Mouse (Mus musculus): ENCODE results near the gene Dock8. TPM values are rescaled to one million over a fixed set of nuclear protein-coding genes. Genes with fewer than 3 reads are reported as not detected.

Dock8 gene
- total RNA-seq, 2 experiments from 2014 or later, result 33.5 to 68.5 TPM

DNA sequence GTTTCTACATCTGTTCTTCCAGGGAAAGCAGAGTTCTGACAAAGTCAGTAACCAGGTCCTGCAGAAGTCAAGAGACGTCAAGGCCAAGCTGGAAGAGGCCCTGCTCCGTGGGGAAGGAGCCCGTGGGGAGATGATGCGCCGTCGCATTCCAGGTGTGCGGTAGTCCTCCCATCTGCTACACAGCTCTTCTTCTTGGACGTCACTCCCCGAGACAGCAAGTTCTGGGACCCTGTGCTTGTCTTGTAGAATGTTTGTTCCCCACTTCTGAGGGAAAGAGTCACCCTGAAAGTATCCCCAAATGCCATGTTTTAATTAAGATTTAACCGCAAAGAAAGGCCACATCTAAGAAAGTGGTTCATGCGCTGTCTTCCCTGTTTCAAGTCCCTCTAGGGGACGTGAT is 164.1 kb downstream of the Dock8 start:
- no peak for ATAC-seq (replicated peaks; ENCODE audit: low FRiP score, poor library complexity, severe bottlenecking)

DNA sequence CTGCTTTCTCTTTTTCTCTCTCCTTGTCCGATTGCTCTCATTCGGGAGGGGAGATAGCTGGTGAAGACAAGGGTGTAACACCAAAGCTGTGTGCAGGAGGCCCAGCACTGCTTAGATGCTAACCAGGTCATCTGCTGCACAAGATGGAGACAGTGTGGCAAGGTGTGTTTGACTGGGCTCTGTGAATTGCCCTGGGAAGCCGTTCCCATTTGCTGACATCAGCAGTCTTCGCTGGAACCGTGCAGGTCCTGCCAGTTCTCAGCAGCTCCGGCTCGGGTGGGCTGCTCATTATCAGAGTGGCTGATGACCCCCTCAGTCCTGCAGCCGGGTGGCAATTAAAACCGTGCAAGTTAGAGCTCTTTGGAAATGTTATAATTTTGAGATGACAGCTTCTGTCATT is 167.1 kb downstream of the Dock8 start:
- ATAC-seq (replicated peaks; ENCODE audit: low FRiP score, poor library complexity, severe bottlenecking), result no peak

DNA sequence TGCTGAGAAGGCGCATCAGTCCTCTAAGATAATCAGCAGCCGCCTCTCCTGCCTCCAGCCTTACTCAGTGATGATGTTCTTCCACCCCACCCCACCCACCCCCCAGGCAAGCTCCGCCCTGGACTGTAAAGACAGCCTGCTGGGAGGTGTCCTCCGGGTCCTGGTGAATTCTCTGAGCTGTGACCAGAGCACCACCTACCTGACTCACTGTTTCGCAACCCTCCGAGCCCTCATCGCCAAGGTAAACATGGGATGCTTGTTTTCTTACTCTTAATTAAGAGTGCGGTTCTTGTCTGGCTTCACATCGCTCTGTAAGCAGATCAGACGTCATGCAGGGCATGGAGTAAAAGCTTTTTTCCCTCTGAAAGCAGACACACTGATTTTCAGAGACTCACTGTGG is 172.1 kb downstream of the Dock8 start:
- ATAC-seq (replicated peaks; ENCODE audit: low FRiP score, poor library complexity, severe bottlenecking), result no peak

DNA sequence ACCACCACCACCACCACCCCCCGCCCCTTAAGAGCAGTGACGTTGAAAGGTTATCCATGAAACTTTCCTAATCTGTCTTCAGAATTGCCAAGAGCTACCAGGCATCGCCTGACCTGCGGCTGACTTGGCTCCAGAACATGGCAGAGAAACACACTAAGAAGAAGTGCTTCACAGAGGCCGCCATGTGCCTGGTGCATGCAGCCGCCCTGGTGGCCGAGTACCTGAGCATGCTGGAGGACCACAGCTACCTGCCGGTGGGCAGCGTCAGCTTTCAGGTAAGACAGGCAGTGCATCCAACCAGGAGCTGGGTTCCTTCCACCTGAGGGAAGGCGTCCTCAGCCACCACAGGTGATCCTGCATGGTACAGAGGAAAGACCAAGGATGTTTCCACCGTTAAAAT is 177.4 kb downstream of the Dock8 start:
- no peak for ATAC-seq (replicated peaks; ENCODE audit: low FRiP score, poor library complexity, severe bottlenecking)

DNA sequence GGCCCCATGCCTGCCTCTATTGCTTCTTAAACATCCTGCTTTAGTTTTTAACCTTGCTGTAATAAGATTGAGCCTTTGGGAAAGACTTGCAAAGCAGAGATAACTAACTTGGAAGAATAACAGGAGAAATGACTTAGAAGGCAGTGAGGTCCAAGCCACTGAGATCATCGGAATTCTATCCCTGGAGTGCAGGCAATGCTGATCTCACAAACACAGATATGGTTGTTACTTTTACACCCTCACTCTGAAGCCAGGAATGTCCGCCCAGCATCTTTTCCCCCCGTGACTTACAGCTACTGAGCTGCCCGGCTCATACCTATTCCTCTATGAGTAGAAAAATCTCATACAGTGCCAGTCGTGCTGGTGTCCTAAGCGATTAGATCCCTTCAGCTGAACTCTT is 180.7 kb downstream of the Dock8 start:
- ATAC-seq (replicated peaks; ENCODE audit: low FRiP score, poor library complexity, severe bottlenecking), result no peak

DNA sequence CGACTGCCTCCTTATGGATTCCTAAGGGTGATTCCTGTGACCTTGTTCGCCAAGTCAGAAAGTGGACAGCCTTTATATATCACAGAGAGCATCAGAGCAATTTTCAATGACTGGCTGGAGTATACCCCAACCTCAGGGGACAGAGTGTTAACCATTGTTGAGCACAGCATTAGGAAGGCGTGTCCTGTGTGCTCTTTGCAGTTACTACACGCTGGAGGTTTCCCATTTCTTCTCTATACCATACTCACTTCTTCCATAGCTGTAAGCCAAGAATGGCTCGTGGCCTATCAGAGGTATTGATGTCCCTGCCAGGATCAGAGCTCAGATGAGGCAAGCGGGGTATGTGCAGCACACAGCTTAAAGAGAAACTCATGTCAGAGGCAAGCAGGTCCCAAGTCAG is 181.2 kb downstream of the Dock8 start:
- ATAC-seq (replicated peaks; ENCODE audit: low FRiP score, poor library complexity, severe bottlenecking), result no peak

DNA sequence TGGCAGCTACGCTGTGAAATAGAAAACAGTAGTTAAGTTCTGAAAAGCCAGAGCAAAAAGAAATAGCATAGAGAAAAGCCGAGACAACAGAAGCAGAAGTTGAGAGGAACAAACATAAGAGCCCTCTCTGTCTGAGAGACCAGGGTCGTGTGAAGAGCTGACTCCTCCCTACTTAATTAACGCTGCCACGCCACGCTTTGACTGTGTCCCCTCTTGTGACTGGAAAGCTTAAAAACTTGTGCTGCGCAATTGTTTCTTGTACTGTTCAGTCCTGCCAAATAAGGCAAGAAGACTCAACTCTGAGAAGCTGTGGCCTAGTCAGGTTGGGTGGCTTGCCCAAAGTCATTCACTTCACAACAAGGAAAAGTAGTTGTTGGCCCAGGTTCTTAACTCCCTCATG is 184.7 kb downstream of the Dock8 start:
- ATAC-seq (replicated peaks; ENCODE audit: low FRiP score, poor library complexity, severe bottlenecking), result no peak

DNA sequence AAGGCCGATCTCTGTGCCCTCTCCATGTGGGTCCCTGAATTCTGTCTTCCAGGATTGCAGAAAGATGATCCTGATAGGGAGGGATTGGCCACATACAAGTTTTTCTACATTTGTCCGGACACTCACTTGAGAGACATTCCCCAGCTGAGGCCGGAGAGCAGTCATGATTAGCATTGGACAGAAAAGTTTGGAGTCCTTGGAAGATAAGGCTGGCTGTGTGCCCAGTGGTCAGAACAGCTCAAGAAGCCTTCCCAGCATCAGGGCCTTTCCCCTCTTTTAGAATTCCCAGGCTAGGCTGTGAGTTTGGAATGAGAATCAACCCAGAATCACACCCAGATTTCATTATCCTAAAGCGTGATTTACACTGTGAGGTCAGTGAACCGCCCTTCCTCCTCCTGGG is 187.0 kb downstream of the Dock8 start:
- ATAC-seq (replicated peaks; ENCODE audit: low FRiP score, poor library complexity, severe bottlenecking), result no peak

DNA sequence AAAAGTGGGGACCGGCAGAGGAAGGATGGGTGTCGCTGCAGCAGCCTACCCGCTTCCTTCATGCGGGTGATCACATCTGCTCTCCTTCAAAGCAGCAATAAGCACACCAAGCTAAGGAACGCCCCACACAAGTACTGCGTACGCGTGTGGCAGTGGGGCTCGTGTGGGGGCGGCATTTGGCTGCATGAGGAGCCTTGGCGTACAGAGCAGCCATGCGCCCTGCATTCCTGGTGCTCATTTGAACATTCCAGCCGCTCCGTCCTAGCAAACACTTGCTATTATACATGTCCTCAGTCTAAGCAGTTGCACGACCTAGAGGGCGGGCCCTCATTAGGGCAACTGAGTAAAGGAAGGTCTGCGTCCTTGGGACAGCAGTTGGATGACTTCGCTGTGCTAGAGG is 188.3 kb downstream of the Dock8 start:
- ATAC-seq (replicated peaks; ENCODE audit: low FRiP score, poor library complexity, severe bottlenecking), result no peak

DNA sequence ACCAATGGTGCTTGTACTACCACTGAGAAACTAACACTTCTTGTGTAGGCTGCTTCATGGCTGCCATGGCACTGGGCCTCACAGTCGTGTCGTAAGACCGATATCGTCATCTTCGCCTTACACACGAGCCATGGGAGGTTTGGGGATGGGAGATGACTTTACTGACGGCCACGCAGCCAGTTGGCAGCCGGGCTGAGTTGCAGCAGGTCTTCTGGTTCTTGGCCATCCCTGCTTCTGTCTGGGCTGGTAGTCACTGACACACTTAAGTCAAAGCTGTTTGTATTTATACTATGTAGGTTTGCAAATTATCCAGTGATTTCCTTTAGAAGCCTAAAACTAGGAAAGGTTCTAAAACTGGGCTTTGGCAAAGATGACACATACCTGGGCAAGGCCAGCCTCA is 194.4 kb downstream of the Dock8 start:
- no peak for ATAC-seq (replicated peaks; ENCODE audit: low FRiP score, poor library complexity, severe bottlenecking)

DNA sequence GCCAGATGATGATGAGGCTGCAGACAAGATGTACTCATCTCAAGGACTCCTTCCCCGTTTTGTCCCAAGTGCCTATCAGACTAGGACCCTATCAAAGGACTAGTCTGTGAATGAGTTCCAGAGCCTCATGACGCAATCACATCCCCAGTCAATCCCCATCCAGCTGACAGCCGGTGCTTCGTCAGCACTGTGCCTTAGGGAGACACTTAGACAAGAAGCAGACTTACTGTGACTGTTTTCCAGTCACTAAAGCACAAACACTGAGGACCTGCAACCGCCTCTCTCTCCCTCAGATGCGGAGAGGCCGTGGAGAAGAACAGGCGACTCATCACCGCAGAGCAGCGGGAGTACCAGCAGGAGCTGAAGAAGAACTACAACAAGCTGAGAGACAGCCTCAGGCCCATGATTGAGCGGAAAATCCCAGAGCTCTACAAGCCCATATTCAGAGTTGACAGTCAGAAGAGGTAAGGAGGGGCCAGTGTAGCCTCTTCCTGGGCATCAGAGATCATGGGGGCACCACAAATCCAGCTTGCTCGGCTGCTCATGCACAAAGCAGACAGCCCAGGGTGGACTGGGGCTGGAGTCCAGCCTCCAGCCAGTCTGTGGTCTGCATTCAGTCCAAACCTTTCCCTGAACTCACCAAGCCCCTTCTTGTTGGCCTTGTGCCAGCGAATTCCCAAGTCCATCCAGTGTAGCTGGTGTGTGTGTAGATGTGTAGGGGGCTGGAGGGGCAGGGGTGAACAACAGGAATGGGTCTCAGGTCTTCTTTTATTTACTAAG is 200.9 kb downstream of the Dock8 start:
- ATAC-seq (replicated peaks; ENCODE audit: low FRiP score, poor library complexity, severe bottlenecking), result no peak

DNA sequence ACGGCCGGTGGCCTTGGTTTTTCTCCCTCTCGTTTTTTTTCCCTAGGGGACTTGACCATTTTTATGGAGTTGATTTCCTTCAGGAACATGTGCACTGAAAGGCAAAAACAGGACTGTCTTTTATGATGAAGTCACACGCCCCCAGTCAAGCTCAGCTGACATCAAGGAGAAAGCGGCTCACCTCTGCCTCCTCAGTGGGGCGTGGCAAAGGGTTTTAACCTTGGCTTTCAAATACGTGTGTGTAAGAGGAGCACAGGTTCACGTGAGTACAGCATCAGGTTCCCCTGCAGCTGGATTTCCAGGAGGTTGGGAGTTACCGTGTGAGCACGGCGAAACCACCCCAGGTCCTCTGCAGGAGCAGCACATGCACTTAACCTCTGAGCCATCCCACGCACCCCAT is 203.7 kb downstream of the Dock8 start:
- no peak for ATAC-seq (replicated peaks; ENCODE audit: low FRiP score, poor library complexity, severe bottlenecking)

DNA sequence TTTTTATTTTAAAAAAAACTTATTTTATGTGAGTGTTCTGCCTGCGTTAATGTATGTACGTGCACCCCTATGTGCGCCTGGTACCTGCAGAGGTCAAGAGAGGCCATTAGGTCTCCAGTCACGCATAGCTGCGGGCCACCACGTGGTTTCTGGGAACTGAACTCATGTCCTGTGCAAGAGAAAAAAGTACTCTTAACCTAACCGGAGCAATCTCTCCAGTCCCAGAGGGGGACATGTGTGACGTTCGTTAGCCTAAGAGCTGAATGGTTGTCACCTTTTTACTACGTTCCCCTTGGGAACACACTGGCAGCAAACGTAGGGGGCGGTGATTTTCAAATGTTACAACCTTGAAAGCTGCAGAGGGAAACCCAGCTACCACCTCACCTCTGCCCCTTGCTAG is 207.6 kb downstream of the Dock8 start:
- ATAC-seq (replicated peaks; ENCODE audit: low FRiP score, poor library complexity, severe bottlenecking), result no peak

DNA sequence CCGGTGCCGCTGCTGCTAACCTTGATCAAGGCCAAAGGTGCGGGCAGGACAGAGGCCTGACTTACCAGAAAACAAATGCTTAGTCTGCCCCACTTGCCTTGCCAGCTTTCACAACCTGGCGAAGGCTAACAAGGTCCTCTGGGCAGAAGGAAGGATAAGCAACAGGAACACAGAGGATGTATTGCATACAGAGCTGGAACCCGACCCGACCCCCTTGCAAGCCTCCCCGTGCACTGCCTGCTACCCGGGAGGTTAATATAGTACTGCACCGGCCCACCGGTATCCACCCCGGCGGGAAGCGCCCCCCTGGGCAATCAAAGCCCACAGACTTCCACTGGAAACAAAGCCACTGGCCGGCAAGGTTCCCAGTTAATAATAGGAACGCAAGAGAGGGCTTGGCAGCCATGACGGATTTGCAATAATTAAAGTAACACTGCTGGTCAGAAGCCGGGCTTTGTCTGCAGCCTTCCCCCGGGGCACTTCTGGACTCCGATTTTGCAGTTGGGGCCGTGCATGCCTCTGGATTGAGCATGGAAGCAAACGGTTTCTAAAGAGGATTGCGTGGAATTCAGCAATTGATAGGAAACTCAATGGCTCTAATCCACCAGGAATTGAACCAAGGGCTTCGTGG is 208.5 kb downstream of the Dock8 start:
- ATAC-seq (replicated peaks; ENCODE audit: low FRiP score, poor library complexity, severe bottlenecking), result no peak

DNA sequence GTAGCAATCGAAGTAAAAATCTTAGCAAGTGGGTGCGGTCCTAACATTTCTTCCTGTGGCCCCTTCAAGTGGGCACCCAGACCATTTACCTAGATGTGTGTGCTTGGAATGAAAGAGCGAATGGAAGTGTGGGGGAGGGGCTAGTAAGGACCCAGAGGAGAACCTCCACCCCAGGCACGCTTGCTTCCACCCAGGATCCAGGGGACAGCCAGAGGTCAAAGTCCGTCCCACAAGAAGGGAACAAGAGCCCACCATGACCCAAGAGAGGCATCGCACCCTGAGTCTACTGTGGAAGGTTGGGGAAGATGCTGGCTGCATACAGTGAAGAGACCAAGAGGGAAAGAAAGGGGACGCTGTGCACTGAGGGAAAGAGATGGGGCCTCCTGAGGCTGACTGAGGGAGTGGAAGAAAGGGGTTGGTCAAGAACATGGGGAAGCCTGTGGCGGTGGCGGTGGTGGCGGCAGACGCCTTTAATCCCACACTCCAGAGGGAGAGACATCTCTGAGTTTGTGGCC is 209.3 kb downstream of the Dock8 start:
- no peak for ATAC-seq (replicated peaks; ENCODE audit: low FRiP score, poor library complexity, severe bottlenecking)

DNA sequence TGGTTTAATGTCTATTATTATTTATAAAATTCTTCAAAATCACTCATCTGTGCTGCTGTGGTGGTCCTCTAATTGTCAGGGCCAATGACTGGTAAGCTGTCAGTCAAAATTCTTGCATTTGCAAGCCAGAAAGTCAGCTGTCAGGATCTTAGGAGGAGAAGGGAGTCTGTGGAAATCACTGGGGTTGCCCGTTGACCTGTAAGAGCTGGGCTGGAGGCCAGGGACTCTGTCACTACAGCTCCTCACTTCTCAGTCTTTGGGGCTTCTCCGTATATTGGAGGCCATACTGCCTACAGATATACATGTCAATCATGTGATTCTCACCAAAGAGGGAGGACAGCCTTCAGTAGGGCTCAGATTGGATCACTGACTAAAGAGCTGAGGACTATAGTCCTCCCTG is 221.3 kb downstream of the Dock8 start:
- ATAC-seq (replicated peaks; ENCODE audit: low FRiP score, poor library complexity, severe bottlenecking), result no peak

DNA sequence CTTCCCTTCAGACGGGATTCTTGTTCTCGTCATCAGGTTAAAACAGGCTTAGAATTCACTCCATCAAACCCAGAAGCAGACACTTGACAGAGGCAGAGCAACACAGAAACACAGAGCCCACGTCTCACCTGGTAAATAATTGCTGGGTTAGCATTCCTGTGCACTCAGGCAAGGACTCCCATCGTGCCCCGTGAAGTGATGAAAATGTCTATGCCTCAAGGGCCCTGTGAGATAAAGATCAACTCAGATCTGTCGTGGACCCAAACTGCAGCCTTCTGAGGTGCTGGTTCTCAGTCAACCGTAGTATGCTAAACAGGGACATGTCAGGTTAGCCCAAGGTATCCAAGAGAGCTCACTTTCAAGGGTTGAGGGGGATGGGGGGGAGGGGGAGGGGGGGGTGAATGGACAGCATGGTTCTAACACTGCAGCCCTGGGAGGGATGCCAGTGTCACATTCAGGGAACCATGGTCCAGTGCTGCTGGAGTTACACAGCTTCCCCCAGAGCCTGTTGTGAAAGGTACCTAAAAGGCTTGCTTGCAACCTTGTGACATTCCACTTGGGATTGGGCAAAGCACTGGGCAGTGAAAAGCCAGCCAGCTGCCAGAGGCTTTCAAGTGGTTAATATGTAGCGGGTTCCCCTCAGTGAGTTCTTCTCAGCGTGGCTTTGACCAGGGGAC is 222.8 kb downstream of the Dock8 start:
- no peak for ATAC-seq (replicated peaks; ENCODE audit: low FRiP score, poor library complexity, severe bottlenecking)

DNA sequence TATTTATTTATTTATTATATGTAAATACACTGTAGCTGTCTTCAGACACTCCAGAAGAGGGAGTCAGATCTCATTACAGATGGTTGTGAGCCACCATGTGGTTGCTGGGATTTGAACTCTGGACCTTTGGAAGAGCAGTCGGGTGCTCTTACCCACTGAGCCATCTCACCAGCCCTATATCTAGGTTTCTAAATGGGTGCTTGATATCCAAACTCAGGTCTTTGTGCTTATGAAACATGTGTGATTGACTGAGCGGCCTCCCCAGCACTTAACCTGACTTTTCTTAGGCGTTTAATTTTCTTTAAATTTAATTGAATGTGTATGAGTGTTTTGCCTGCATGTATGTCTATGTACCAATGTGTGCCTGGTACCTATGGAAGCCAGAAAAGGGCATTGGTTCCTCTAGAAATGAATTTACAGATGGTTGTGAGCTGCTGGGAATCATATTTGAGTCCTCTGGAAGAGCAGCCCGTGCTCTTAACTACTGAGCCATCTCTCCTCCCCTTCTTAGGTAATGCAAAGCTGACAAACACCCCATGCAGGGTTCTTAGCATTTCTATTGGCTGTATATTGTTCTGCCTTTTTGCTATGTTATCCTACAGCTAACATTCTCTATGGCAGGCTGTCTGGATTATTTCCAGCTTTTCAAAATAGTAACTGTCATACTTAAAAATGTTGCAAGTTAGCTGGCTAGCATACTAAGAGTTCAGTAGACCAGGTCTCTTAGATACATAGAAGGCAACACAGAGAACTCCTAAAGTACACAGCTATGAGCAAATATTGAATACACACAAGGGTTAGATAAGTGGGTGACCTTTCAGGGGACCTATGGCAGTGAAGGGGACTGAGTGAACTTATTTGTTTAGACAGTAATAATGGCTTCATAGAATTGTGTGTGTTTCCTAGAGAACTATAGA is 231.0 kb downstream of the Dock8 start:
- no peak for ATAC-seq (replicated peaks; ENCODE audit: low FRiP score, poor library complexity, severe bottlenecking)

DNA sequence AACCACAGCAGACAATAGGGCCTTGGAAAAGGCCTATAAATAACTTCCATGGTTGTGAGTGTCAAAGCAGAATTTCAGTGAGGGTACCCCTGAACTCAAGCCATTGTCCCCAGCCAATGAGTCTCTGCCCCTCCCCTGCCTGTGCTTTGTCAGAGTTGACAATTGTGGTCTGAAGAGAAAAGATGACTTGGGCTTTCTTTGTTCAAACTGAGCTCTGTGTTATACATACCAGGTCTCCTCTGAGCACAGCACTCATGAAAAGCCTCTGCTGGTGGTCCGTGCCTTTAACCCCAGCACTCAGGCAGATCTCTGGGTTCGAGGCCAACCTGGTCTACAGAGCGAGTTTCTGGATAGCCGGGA is 231.6 kb downstream of the Dock8 start:
- ATAC-seq (replicated peaks; ENCODE audit: low FRiP score, poor library complexity, severe bottlenecking), result no peak

DNA sequence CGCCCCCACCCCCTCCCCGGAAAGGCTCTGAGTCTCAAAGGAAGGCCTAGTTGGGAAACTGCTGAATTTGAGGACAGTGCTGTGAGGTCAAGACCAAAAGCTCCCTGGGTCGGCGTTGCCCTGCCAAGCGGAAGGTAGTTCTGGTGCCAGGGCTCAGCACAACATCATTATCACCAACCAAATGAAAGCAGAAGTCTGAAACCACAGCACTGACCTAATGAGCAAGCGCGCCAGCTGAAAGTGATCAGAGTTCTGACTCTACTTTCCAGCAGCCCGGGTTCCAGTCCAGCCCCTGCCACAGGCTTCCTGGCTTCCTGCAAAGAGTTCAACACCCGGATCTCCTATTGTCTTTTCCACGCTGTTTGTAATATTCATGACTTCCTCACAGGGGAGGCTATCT is 232.7 kb downstream of the Dock8 start:
- no peak for ATAC-seq (replicated peaks; ENCODE audit: low FRiP score, poor library complexity, severe bottlenecking)

All from erythroid progenitor cell, adult 5-6 weeks (primary cell).